Mouse (Mus musculus): ENCODE data around the gene Slc4a1ap.

GRCm38 (mm10) chr5:31562036-31562666 is 35.4 kb downstream of the Slc4a1ap start:
- TF ChIP-seq CTCF (IDR thresholded peaks at IDR 0.05): no peak
- peak; percentile 40 for TF ChIP-seq EP300 (IDR thresholded peaks at IDR 0.05)

Measured in lung, postnatal 0 days (tissue).